9 mouse cellular contexts compared by ENCODE assay signal in the genomic region with DNA sequence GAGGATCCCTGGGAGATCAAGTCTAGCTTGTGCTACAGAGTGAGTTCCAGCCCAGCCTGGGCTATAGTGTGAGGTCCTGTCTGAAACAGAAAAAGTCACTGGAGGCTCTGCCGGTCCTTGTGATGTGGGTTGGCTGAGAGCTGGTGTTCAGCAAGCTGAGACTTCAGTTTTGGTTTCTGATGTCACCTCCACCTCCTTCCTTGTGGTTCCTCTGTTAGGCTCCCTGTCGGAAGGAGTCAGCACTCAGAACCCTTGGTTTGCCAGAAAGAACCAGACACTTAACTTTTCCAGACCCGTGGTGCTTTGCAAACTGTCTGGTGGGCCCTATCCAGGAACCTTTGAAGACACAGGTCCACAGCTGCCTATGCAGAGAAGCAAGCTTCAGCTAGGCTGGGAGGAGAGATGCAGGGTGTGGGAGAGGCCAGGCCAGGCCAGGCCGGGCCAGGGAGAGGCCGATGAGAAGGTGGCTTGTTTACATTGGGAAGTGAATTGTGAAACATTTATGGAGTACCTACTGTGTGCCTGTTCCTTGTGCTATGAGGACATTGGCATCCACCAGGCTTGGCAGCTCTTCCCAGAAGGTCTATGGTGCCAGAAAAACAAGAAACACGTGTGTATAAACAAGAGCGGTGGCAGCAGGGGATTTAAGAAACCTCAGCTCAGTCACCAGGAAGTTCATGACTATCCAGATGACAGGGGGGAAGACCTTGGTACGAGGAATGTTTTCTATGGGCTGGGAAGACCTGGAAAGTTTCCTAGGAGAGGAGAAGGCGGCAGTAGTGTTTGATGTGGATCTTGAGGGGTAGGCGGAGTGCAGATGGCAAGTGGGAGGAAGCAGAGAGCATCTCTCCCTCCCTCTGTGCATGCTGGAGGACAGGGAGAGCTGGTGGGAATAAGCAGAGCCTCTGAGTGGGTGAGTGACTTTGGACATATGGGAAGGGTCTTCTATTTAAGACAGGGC. TPM values are rescaled to one million over a fixed set of nuclear protein-coding genes. Genes with fewer than 3 reads are reported as not detected.
DNase-seq lines count a peak whose midpoint lies in the region; ATAC-seq lines count a peak whose summit lies in the region.
"Had no signal": no experiment of that assay in that cellular context is flagged by ENCODE, and none has a peak within 500 bp of the region (broad histone marks: within the 10 kb centered on the region; RNA-seq: fewer than 3 reads in every experiment).

No protein-coding gene starts in this region.

- H3K27me3 ChIP-seq in heart, embryonic 15.5 days = no peaks in the 10 kb centered on the region
- H3K27me3 ChIP-seq in lung, embryonic 16.5 days (ENCODE audit: control insufficient read depth, insufficient read depth, low read depth, low read length) = no peaks in the 10 kb centered on the region
- H3K27me3 ChIP-seq in midbrain, embryonic 15.5 days (replicated peaks) = no peaks in the 10 kb centered on the region
- no peaks in the 10 kb centered on the region for H3K27me3 ChIP-seq in hindbrain, embryonic 10.5 days (ENCODE audit: insufficient read depth, poor library complexity, severe bottlenecking)
- H3K27me3 ChIP-seq: liver, embryonic 13.5 days had no signal

- H3K9me3 ChIP-seq in heart, embryonic 15.5 days (replicated peaks) = no peaks in the 10 kb centered on the region
- no peaks in the 10 kb centered on the region for H3K9me3 ChIP-seq in lung, embryonic 16.5 days (ENCODE audit: control insufficient read depth, low read length)
- H3K9me3 ChIP-seq in midbrain, embryonic 15.5 days = no peaks in the 10 kb centered on the region
- H3K9me3 ChIP-seq in hindbrain, embryonic 10.5 days = no peaks in the 10 kb centered on the region
- H3K9me3 ChIP-seq: liver, embryonic 13.5 days had no signal

- peak overlapping the region; percentile 17; the same call in 1 of the 2 replicates for H3K27ac ChIP-seq in heart, embryonic 15.5 days
- peak overlapping the region; percentile 60 for H3K27ac ChIP-seq in lung, embryonic 16.5 days (ENCODE audit: low read length)
- no peak overlapping the region for H3K27ac ChIP-seq in midbrain, embryonic 15.5 days
- H3K27ac ChIP-seq in hindbrain, embryonic 10.5 days = no peak overlapping the region
- H3K27ac ChIP-seq: liver, embryonic 13.5 days had no signal

- H3K9ac ChIP-seq in heart, embryonic 15.5 days = no peak overlapping the region
- H3K9ac ChIP-seq in lung, embryonic 16.5 days (ENCODE audit: low read length) = peak overlapping the region; percentile 37; the same call in 1 of the 2 replicates
- H3K9ac ChIP-seq in midbrain, embryonic 15.5 days = no peak overlapping the region
- H3K9ac ChIP-seq: liver, embryonic 13.5 days had no signal

- DNase-seq in heart, postnatal 25 days (ENCODE audit: low spot score) = no peak
- DNase-seq in CD4-positive helper T cell, adult 2 months (ENCODE audit: low read depth, low spot score) = peak; percentile 38
- peak; percentile 85 to 88 for DNase-seq in frontal cortex, adult 2 months (ENCODE audit: extremely low spot score in 1 of 2, low spot score in 1 of 2)
- no peak for DNase-seq in hindbrain, embryonic 10.5 days (ENCODE audit: low spot score)
- DNase-seq: liver, embryonic 13.5 days had no signal

- intact Hi-C loops in heart, postnatal 25 days (cut with DNase I) = no loop called here

- H3K4me1 ChIP-seq in heart, embryonic 15.5 days (replicated peaks) = peaks cover 71% of the 10 kb centered on the region
- H3K4me1 ChIP-seq in lung, embryonic 16.5 days (replicated peaks; ENCODE audit: control insufficient read depth, insufficient read depth, low read length) = peaks cover 27% of the 10 kb centered on the region
- H3K4me1 ChIP-seq in midbrain, embryonic 15.5 days = no peaks in the 10 kb centered on the region; the same call in 1 of the 2 replicates
- peaks cover 28% of the 10 kb centered on the region for H3K4me1 ChIP-seq in hindbrain, embryonic 10.5 days (replicated peaks)

- H3K4me2 ChIP-seq in heart, embryonic 15.5 days = no peak overlapping the region
- H3K4me2 ChIP-seq in lung, embryonic 16.5 days (ENCODE audit: low read depth, low read length) = no peak overlapping the region
- H3K4me2 ChIP-seq in midbrain, embryonic 15.5 days = no peak overlapping the region
- H3K4me2 ChIP-seq: liver, embryonic 13.5 days had no signal

- no peak for ATAC-seq in heart, embryonic 15.5 days (replicated peaks; ENCODE audit: insufficient number of reproducible peaks, insufficient read depth, low FRiP score, low read depth)
- peak; percentile 53 for ATAC-seq in lung, embryonic 16.5 days (ENCODE audit: low read depth)
- no peak for ATAC-seq in granulocyte monocyte progenitor cell, adult 5-6 weeks (replicated peaks; ENCODE audit: poor library complexity, severe bottlenecking)
- no peak for ATAC-seq in midbrain, embryonic 15.5 days (replicated peaks)

- no peak overlapping the region for H3K4me3 ChIP-seq in heart, embryonic 15.5 days
- H3K4me3 ChIP-seq in lung, embryonic 16.5 days (ENCODE audit: low read length) = no peak overlapping the region
- H3K4me3 ChIP-seq in midbrain, embryonic 15.5 days = no peak overlapping the region
- no peak overlapping the region for H3K4me3 ChIP-seq in hindbrain, embryonic 10.5 days
- H3K4me3 ChIP-seq: liver, embryonic 13.5 days had no signal

- WGBS in heart, embryonic 15.5 days = 53% methylated on average over 10 of the region's 10 CpGs
- 35% methylated on average over 10 of the region's 10 CpGs for WGBS in lung, embryonic 16.5 days
- WGBS in midbrain, embryonic 15.5 days = 82% methylated on average over 10 of the region's 10 CpGs
- WGBS in hindbrain, embryonic 10.5 days = 77% methylated on average over 10 of the region's 10 CpGs

- H3K36me3 ChIP-seq in heart, embryonic 15.5 days = peaks cover 63% of the 10 kb centered on the region
- no peaks in the 10 kb centered on the region; the same call in 1 of the 2 replicates for H3K36me3 ChIP-seq in lung, embryonic 16.5 days (ENCODE audit: control insufficient read depth, insufficient read depth, low read length)
- H3K36me3 ChIP-seq in midbrain, embryonic 15.5 days (replicated peaks) = no peaks in the 10 kb centered on the region
- no peaks in the 10 kb centered on the region for H3K36me3 ChIP-seq in hindbrain, embryonic 10.5 days
- H3K36me3 ChIP-seq: liver, embryonic 13.5 days had no signal

RNA-seq across cellular contexts. Expression of a gene that starts 13.4 kb away (rescaled TPM):
- 132 and 134 TPM in 2 replicates for polyA plus RNA-seq in heart, embryonic 15.5 days (2015; fragmentation: Nextera tagmentation; extraction: Ambion mirVana)
- total RNA-seq in heart, postnatal 25 days (2021) = 100 to 1,000 TPM in 1 of 2 experiments, 10 to 100 TPM in 1; 93.4 to 103 TPM
- 229 and 253 TPM in 2 replicates for polyA plus RNA-seq in frontal cortex, adult 2 months (2012; rRNA removed)
- 27.3 and 27.6 TPM in 2 replicates for polyA plus RNA-seq in lung, embryonic 16.5 days (2015; fragmentation: Nextera tagmentation; extraction: Ambion mirVana)
- total RNA-seq in granulocyte monocyte progenitor cell, adult 5-6 weeks (2014; fragmentation: Nextera tagmentation) = 4.7 and 6.8 TPM in 2 replicates
- 0.62 and 0.90 TPM in 2 replicates for total RNA-seq in granulocyte monocyte progenitor cell, adult 5-6 weeks (2017)
- 2.7 and 2.8 TPM in 2 replicates for polyA plus RNA-seq in midbrain, embryonic 15.5 days (2015; fragmentation: Nextera tagmentation; extraction: Ambion mirVana)
- 0.77 and 1.2 TPM in 2 replicates for polyA plus RNA-seq in hindbrain, embryonic 10.5 days (2016; fragmentation: Nextera tagmentation; extraction: Ambion mirVana)

Comparison
In these comparisons a context has a peak if more than half of its experiments do, and no peak if none do; other contexts are left out.
1. H3K27ac ChIP-seq: peak in heart, embryonic 15.5 days (single experiment) and lung, embryonic 16.5 days (single experiment); none in midbrain, embryonic 15.5 days (single experiment) and hindbrain, embryonic 10.5 days (single experiment).
2. DNase-seq: peak in CD4-positive helper T cell, adult 2 months (single experiment) and frontal cortex, adult 2 months (2 of 2); none in heart, postnatal 25 days (single experiment) and hindbrain, embryonic 10.5 days (single experiment).